Mouse (Mus musculus): ENCODE measurements around the gene Gart.

- TF ChIP-seq POLR2A (IDR thresholded peaks at IDR 0.05; ENCODE audit: low read depth, low read length) (no peak), CTCF (IDR thresholded peaks at IDR 0.05; ENCODE audit: extremely low read depth, insufficient read depth, insufficient read length, insufficient replicate concordance) (no peak)
Observed at GRCm38 (mm10) chr16:91674500-91674899, 27.7 kb upstream of the Gart start.
